Mouse (Mus musculus) B cell, adult 2 months (primary cell): ENCODE results near the gene Sema6d.

Experiments
- DNase-seq, 2 experiments: peaks; one replicate each; pipeline ENCODE4 v3.0.0; 2022

Sema6d gene

DNA sequence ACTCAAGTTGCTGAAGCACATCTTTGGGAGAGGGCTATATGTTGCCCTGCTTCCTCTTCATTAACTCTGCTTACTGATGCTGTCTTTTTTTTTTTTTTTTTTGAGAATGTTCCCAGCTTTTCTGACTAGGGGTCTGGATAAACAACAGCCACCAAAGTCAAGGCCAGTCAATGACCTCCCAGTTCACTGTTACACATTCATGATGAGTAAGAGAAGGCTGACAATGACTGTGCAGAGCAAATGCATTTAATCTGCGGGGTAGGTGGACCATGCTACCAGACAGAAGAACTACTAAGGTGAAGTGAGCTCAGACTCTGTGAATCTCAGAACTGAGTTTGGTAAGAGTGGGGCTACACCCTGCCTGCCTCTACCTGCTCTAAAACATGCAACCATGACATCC, 396.0 kb downstream of the Sema6d start:
- no peak for DNase-seq

DNA sequence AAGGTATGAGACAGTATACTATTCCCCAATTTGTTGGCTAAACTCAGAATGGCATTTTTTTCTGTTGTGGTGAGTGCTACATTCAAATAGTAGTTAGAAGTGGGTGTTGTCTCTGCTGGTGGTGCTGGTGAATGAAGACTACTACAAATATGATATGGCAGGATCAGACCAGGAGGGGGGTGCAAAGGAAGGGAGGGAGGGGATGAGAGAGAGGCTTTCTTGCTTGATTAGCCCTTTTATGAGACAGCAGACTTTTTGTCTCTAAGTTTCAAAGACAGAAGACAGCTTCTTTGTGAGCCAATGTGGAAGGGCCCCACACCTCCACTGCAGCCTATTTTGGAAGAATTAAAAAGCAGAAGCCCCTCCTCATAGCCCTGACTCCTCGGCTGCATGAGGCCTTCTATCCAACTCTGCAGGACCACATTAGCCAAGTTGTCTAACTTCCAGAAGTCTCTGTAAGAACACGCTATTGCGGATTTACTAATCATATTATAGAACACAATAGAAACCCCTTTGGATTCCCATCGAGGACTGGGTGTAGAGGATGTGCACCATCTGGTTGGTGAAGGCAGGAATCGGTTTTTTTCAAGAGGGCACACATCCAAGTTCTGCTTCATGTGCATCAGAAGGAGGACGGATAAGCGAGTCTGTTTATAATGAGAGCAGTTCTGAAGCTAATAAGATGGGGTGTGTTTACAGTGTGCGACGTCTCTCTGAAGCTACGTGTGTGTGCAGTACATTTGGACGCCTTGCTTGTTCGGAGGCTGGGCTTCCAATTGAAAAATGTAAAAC, 400.4 kb downstream of the Sema6d start:
- no peak for DNase-seq

DNA sequence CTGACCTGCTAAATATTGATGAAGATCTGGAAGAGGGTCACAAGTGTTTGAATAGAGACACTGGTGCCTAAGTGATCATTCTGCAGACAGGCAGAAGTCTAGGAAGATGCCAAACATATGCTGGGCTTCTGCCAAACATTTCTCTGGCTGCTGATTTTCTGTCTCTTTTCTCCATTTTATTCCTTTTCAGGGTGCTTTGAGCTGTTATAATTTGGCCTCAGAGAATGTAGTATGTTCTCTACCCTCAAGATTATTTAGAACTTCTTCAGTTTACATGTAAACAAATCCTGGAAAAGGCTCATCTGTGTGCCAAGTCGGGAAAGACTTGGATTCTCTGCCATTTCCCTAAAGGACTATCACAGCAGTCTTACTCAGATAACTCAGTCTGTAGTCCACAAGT, 406.0 kb downstream of the Sema6d start:
- DNase-seq: no peak

DNA sequence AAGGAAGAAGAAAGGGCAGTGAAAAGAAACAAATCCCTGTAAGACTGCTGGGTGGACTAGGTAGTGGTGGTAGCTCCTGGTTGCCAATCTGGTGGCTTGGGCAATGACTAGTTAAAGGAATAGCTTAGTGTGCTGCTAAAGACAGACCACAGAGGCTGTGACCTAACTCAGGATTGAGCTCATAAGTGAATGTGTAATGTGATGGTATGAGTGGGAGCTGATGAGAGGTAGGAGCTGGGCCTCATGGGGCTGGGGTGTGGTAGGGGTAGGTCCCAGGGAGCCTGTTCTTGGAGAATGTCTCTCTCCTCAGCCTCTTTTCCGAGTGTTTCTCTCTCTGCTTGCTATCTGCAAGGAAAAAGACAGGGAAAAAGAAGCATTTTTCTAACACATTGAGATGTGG, 409.9 kb downstream of the Sema6d start:
- DNase-seq: no peak

DNA sequence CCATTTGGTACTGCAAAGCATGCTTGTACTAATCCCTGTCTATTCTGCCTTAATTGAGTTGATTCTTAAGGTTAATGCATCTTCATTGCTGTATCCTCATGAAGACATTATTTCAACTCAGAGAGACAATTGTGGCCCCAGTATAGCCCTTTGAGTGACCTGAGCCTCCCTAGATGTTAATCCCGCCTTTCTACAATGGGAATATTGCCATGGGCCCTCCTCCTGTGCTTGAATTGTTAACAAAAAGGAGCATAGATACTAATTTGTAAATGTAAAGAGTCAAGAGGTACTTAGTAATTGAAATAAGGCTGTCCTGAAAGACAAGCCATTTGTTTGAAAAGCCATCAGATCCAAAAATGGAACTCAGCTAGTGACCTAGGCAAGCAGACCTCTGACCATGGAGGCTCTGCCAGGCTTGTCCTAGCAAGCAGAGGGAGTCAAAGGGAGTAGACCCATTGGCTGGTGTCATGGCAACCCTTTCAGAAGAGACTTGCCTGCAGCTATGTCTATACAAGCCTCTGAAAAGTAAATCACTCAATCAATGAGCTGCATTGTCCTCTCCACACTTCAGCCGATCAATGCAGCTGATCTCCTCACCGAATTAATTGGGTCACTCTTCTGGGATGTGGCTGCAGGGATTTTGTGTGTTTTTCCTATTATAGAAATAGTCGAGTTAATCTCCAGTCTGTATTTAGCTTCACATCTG, 416.2 kb downstream of the Sema6d start:
- no peak for DNase-seq

DNA sequence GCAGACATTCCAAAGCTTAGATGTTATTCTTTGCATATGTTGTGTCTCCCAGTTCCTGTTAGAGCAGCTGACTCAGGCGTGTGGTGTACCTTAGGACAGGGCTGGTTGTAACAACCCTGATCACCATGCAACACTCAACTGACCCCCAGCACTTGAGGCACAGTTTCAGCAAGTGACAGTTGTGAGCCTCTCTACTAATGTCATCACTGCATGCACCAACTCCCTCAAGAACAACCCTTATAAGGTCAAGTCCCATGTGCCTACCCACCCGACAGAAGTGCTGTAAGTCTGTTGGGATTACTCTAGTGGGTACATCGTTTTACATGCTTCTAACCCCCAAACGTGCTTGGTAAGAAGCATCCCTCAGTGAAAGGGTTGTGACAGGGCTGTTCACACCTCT, 418.0 kb downstream of the Sema6d start:
- no peak for DNase-seq

DNA sequence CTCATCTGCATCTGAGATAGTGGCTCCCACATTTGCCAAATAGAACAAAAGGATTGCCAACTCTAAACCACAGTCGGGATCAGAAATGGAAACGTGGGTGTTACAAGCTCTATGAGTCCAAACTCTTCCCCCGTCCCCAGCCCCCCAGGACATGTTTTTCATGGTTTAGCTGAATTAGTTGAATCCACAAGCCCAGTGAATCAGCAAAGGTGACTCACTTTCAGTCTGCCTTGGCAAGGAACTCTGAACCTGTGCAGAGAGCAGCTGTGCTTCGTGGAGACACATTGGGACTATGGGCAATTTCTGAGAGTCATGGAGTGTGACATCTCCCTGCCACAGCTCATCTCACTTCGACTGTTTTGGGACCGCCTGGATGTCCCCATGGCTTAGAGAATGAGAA, 419.7 kb downstream of the Sema6d start:
- no peak for DNase-seq

DNA sequence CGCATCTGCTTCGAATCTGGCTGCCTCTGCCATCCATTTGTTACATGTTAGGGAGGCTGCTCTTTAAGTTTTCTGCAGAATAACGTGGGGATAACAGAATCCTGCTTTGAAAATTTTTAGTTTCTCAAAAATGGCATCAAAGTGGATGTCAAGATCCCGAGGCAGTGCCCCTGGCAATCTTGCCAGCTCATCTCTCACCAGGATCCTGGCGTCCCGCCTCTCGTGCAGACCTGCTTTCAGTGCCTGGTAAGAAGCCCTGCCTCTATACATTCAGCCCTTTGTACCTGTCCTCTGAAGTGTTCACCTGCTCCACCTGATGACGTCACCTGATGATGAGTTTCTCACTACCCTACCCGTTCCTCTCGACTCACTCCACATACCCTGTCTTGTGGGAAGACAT, 422.1 kb downstream of the Sema6d start:
- no peak for DNase-seq

DNA sequence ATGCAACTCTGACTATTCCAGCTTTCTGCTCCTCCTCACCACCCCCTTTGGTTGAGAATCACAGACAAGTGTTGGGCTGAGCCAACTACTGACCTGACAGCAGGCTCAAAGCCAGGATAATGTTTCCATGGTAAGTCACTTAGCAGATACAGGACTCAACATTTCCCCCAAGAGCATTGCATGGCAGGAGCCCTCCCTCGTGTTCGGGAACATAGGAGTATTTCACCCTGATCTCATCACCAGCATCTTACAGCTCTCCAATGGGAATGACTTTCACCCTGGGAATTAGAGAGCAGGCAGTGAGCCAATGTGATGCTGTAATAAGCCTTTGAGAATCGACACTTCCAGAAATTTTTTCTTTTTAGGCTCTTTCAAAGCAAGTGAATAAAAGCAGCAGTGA, 432.7 kb downstream of the Sema6d start:
- DNase-seq: no peak

DNA sequence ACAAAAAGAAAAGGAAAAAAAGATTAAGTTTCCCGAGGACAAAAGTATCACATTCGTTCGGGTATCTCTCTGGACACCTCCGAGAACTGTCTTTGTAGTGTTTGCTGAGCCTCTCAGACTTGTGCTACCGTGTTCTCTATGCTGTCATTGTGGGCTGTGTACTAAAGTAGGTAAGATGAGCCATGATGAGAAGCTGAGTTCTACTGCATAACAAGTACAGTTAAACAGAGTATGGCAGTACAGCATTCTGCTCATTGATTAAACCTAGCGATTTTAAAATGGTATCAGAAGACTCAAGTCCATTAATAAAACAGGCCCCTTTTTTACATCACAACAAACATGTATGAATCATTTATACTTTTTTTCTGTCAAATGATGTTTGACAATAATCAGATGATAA, 433.9 kb downstream of the Sema6d start:
- DNase-seq: no peak

DNA sequence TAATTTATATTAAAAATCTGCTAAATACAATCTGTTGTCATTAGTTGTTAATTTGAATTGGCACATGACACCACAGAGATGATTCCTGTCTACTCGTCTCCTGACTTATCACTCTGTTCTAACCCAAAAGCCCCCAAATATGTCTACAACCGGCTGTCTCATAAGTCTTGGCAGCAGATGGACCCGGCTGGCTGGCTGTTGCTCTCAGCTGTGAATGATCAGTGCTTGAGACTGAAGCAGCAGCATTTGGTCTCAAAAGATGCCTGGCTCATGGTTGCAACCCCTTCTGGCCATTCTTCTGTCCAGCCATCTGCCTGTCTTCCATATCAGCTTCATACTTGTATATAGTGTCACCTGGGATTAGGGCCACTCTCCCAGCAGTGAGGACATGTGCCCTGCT, 434.4 kb downstream of the Sema6d start:
- no peak for DNase-seq

DNA sequence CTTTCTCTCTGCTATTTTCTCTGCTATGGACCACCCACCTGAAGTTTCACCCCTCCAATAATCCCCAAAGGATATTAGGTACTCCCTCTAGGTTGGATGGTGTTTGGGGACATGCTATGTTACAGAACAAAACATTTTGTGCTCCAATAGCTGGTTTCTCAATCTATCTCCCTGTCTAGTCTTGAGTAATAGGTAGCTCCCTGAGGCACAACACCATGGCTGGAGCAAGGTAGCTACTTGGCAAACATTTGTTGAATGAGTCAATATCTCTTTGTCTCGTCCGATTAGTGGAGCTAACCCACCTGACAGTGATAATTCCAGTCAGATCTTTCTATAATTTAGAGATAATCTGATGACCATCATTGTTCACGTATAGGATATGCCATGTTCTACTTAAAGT, 437.9 kb downstream of the Sema6d start:
- DNase-seq: no peak

DNA sequence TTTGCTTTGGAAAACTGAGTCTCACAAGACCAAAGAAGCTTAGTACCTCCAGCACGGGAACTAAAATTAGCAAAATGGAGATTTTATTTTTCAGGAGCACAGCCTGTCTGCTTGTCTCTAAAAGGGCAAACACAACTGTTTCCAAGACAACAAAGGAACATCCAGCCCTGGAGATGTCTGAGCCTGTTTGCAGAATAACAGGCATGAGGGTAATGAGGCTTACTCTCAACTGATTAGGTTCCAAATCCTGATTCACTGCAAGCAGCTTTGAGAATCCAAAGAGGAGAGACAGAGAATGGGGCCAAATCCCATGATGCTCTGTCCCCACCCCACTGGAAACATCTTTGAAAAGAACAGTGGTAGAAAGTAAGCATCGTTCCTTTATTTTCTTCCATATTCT, 440.7 kb downstream of the Sema6d start:
- DNase-seq: no peak

DNA sequence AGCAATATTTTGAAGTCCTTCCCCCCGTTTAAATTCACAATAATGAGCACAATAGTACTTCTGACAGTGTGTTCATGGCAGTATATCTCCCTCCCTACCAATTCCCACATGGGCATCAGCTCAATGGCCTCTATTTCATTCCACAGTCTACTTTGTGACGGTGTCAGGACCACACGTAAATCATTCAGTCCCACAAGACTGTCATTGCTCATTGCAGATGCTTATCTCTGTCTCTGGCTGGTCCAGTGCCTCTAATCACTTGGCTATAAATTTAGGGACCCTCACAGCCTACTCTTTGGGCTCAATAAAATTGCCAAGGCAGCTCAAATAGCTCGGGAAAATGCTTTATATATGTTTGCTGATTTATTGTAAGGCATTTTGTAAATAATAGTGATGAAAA, 441.3 kb downstream of the Sema6d start:
- DNase-seq: no peak

DNA sequence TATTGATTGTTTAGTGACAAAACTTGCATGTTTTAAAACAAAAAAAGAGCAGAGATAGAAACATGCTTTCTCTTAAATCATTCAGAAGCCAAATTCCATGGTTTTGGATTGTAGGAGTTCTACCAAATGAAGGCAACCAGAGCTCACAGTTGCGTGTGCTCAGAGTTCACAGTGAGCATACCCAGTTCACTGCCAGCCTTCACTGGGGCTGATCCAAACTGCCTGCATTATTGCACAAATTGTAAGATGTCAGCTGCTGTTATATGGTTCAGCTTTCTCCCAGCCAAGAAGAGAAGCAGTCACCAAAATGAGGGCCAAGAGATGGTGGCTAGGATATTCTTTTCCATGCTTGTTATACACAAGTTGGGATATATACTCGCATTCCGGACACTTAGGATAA, 443.1 kb downstream of the Sema6d start:
- no peak for DNase-seq

DNA sequence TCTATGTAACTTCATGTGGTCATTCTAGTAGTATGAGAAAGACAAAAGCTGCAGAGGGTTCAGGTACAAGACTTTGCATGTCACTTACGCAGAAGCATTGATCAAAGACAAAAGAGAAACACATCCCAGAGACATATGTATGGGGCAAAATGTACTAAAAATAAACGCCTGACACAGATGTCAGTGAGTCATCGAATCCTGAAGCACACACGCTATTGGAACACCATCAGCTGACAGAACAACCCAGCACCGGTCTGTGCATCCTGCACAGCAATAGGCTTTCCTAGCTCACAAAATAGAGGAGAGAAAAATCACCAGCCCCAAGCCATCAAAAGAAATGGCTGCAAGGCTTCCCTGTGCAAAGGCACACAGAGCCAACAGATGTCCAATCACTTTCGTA, 443.8 kb downstream of the Sema6d start:
- DNase-seq: no peak

DNA sequence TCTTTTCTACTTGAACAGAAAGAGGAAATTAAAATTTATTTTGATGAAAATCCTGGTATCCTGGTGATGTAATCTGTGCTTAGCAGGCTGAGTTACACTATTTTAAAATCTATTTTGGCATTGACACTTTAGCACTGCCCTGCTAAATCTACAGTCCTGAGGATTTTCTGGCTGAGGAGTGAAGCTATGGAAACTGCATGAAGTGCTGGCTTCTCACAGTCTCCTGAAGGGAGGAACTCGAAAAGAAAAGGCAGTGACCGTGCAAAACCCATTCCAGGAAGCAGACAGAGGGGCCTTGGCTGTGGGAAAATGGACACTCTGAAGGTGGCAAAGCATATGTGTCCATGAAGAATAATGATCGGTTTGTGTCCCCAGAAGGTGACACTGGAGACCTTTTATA, 460.5 kb downstream of the Sema6d start:
- DNase-seq: no peak

DNA sequence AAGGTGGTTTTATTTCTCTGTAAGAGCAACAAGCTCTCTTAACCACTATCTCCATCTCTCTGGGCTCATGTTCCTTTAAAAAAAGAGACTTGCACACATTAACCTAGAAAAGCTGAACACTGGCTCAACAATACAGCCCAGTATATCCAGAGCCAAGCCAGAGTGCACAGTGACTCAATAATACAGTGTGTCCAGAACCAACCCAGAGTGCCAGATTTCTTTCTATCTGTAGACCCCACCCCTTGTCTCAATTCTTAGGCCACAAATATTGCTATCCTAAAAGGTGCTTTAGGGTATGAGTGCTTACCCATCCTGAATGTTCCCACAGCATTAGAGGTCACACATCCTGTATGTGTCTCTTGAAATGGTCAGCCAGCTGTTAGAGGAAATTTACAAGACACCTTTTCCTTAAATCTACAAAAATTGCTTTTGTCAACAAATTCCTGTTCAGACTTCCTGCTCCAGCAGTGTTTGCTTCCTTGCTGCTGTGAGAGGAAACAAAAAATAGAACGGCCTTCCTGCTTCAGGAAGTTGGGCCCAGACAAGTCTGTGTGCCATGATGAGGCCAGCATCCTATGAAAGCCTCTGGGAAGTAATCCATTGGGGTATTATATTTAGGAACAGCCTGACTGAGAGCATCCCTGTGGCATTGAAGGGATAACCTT, 465.1 kb downstream of the Sema6d start:
- no peak for DNase-seq

DNA sequence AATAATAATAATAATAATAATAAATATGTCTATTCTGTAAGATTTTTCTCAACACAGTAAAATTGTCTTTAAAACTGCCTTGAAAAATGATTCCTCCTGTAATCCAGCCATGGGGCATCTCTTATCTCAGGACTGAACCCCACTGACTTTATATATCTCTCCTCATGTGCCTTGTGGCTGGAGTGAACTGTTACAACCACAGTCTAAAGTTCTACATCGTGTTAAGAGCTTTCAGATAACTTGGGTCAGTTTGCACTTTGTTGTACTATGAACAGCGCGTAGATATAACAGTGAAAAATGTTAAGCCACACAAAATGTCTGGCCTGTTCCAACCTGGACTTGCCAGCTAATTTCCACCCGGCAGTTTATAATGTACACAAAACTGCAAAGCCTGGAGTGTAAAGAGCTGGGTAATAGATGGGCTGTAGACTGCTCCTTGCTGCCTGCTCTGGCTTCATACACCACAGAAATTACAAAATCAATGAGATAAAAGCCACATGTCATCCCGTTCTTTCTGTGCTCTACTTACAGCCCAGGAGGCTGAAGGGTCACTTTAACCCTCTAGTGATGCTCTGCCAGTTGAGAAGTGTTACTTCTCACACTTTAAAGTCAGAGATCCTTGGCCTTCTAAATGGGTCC, 467.2 kb downstream of the Sema6d start:
- no peak for DNase-seq

DNA sequence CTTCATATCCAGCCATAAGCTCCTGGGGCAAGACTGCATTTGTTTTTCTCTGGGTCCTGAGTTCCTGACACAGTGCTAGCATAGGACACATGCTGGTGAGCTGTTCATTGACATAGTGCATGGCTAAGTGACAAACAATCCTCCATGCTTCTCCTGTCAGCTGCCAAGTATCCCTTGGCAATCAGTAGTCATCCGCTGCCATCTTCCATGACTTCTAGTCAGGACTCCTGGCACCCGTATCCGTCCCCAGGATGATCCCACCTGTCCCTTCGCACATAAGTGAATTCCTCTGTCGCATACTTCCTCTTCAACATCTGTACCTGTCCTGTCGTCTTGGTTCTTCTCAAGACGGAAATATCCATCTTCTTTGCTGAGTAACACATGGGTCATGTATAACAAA, 468.3 kb downstream of the Sema6d start:
- DNase-seq: no peak

DNA sequence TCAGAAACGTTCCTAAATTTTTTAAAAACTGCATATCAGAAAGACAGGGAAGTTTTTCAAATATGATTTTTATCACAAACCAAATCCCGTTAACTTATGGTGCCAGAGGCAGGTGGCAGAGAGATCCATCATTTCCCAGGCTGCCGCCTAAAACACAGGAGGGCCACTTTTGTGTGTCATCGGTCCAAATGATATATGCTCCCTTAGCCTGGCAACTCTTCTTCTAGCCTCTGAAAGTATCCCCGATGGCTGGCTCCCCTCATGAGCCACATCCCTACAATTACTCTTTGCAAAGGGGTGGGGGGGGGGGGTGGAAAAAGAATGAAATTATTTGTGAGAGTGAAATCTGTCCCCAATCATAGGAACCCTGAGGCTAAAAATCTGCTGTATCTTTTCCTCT, 471.9 kb downstream of the Sema6d start:
- DNase-seq: no peak

DNA sequence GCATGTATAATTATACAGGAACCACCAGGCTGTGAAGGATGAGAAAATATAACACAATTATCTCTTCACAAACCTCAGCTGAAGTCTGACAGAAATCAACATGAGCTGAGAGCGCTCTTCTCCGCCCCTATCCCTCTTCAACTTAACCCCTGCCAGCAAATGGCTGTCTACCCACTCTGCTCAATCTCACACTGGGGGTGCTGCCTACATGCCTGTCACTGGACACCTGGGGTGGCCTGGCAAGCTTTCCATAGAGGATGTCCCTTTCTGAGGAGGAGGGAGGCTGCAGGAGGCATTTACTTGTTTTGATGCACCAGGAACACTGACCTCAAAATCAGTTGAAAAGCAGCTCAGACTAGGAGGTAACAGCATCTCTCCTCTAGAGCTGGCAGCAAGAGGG, 472.3 kb downstream of the Sema6d start:
- DNase-seq: no peak

DNA sequence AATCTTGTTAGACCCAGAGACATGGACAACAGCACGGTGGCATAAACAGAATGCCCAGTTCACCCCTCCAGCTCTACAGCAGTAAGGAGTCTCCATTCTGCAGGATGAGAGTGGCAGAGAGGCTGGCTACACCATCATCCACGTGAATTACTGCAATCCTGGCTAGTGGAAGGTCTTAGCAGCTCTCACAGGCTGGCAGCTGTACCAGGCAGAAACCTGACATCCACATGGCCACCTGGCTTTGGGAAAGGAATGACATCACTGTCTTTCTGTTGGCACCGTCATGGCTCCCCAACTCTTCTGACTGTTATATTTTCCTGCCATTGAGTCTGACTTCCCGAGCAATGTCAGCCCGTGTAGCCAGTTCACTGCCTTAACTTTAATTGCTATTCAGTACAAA, 474.0 kb downstream of the Sema6d start:
- no peak for DNase-seq

DNA sequence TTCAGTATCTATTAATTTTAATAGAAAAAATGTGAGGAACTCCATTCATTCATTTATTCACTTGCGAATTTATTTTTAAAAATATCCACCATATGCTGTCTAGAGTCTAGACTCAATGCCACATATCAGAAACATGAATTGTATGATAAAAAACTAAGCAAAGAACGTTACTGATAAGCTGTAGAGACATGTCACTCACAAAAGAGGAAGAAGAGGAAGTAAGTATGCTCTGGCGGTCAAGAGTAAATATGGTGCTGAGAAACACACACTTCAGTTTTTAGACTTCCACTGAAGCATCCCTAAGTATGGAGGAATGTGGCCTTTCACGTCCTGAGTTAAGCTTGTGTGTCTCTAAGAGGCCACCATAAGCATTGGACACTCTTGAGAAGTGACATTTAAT, 484.0 kb downstream of the Sema6d start:
- DNase-seq: no peak
